Mouse (Mus musculus) heart, embryonic 16.5 days (tissue): Measurements from ENCODE around the gene Snx9. TPM values are rescaled to one million over a fixed set of nuclear protein-coding genes. Genes with fewer than 3 reads are reported as not detected.
A peak's percentile ranks its signal among the peaks of the same experiment; 100 is the strongest.

Experiments
- ATAC-seq: fragments of 200-750 bp; cut with Nextera tagmentation; replicated peaks from 2 replicates; pipeline ENCODE4 v1.8.0; 2017; ENCODE audit warnings: moderate number of reproducible peaks; ENCODE audit not compliant: insufficient read depth, low FRiP score; ENCODE audit errors: extremely low read depth
- H3K27ac ChIP-seq: fragments of 300-500 bp; sonication (generic); 2 replicates; pipeline ENCODE4 v1.5.1; 2014; ENCODE audit warnings: mild to moderate bottlenecking, low read length, control low read depth, moderate library complexity
- H3K27me3 ChIP-seq: fragments of 300-500 bp; sonication (generic); 2 replicates; pipeline ENCODE4 v1.6.1; 2014; ENCODE audit warnings: low read length, mixed read lengths; ENCODE audit not compliant: control insufficient read depth, insufficient read depth
- H3K36me3 ChIP-seq: fragments of 300-500 bp; sonication (generic); 2 replicates; pipeline ENCODE4 v1.6.1; 2014; ENCODE audit not compliant: control insufficient read depth, insufficient read depth
- H3K4me1 ChIP-seq: fragments of 300-500 bp; sonication (generic); 2 replicates; pipeline ENCODE4 v1.6.1; 2014; ENCODE audit warnings: low read length, mixed read lengths; ENCODE audit not compliant: control insufficient read depth, insufficient read depth
- H3K4me2 ChIP-seq: fragments of 300-500 bp; sonication (generic); 2 replicates; pipeline ENCODE4 v1.6.1; 2014; ENCODE audit warnings: low read depth, mild to moderate bottlenecking, control low read depth, low read length
- H3K4me3 ChIP-seq: fragments of 300-500 bp; sonication (generic); 2 replicates; pipeline ENCODE4 v1.5.1; 2014; ENCODE audit warnings: mild to moderate bottlenecking, control low read depth, low read length
- H3K9ac ChIP-seq: fragments of 300-500 bp; sonication (generic); 2 replicates; pipeline ENCODE4 v1.6.1; 2014; ENCODE audit warnings: low read length, control low read depth
- H3K9me3 ChIP-seq: fragments of 300-500 bp; sonication (generic); replicated peaks from 2 replicates; pipeline ENCODE4 v1.6.1; 2016; ENCODE audit warnings: low read length; ENCODE audit not compliant: control insufficient read depth
- WGBS: fragments of 180-500 bp; shearing (Covaris S2); extraction: QIAGEN DNeasy Blood & Tissue Kit; methylation state at CpG from one replicate; pipeline ENCODE4 v1.1.7; 2014; 5-methylcytosine and 5-hydroxymethylcytosine counted together
- polyA plus RNA-seq: library from polyadenylated mRNA; unstranded; fragments of >200 nt; fragmentation: Nextera tagmentation; extraction: Ambion mirVana; gene quantifications from 2 replicates; pipeline ENCODE4 v1.2.1, GENCODE M21; 2015

The Snx9 gene
- polyA plus RNA-seq, 1 experiment from 2014 or later = 19.4 TPM

DNA sequence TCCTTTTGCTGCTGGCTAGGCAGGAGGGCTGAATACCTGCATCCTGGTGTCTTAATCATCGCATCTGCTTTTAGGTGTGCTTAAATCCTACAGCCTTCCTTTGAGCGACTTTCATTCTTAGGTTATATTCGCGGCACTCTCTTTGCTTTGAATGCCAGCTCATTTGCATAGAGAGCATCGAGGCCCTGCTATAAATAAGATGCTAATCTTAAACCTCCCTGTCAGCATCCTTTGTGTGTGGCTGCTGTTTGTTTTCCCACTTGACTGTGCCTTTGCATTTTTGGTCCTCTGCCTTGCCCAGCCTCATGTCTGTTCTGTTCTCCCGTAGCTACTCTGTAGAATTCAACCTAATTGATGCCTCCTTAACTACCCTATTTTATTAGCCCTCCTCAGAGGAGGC is 21.2 kb downstream of the Snx9 start:
- no peak overlapping the region for H3K9ac ChIP-seq
- H3K27me3 ChIP-seq = no peaks in the 10 kb centered on the region
- H3K36me3 ChIP-seq = no peaks in the 10 kb centered on the region
- H3K4me3 ChIP-seq = no peak overlapping the region
- no peak for ATAC-seq
- H3K9me3 ChIP-seq = no peaks in the 10 kb centered on the region
- no peak overlapping the region for H3K27ac ChIP-seq
- peaks cover 6% of the 10 kb centered on the region; the same call in 1 of the 2 replicates for H3K4me1 ChIP-seq
- WGBS = 26% methylated on average over 6 of the region's 6 CpGs
- H3K4me2 ChIP-seq = no peak overlapping the region

DNA sequence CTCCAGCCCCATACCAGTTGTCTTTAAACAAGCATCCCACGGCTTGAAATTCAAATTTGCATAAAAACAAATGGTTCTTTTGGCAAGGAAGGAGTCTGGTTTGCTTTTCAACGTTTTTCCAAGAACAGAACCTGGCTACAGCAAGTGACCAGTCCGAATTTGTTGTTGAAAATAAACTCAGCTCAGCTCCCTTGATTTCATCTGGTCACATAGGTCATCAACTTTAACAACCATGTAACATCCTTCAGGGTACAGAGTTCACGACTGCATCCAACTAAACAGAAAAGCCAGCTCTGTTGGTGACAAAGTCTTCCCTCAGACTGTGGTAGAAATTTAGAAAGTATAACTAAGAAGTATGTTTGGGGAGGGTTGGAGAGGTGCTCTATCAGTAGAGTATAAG is 21.7 kb downstream of the Snx9 start:
- no peak overlapping the region for H3K4me3 ChIP-seq
- H3K4me1 ChIP-seq = peaks cover 6% of the 10 kb centered on the region; the same call in 1 of the 2 replicates
- no peaks in the 10 kb centered on the region for H3K27me3 ChIP-seq
- no peak overlapping the region for H3K9ac ChIP-seq
- no peaks in the 10 kb centered on the region for H3K9me3 ChIP-seq
- no peak overlapping the region for H3K4me2 ChIP-seq
- no peaks in the 10 kb centered on the region for H3K36me3 ChIP-seq
- ATAC-seq = no peak
- H3K27ac ChIP-seq = no peak overlapping the region
- 62% methylated on average over 4 of the region's 4 CpGs for WGBS

DNA sequence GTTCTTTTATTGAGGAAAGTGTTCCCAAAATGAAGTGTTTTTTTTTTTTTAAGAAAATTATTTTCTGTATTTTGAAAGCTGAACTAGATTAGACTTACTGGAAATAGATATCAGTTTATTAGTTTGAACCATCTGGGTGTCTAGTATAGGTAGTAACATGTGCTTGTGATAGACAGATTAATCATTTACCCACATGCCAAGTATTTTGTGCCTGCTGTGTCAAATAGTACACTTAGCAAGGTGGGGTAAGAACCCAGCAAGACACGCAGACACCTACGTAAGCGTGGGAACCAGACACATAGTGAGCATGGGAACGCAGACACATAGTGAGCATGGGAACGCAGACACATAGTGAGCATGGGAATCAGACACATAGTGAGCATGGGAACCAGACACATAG is 22.6 kb downstream of the Snx9 start:
- 96% methylated on average over 5 of the region's 5 CpGs for WGBS
- H3K27ac ChIP-seq = no peak overlapping the region
- H3K27me3 ChIP-seq = no peaks in the 10 kb centered on the region
- no peak for ATAC-seq
- no peaks in the 10 kb centered on the region for H3K9me3 ChIP-seq
- peaks cover 10% of the 10 kb centered on the region; the same call in 1 of the 2 replicates for H3K4me1 ChIP-seq
- no peak overlapping the region for H3K4me2 ChIP-seq
- H3K36me3 ChIP-seq = no peaks in the 10 kb centered on the region
- no peak overlapping the region for H3K9ac ChIP-seq
- H3K4me3 ChIP-seq = no peak overlapping the region

DNA sequence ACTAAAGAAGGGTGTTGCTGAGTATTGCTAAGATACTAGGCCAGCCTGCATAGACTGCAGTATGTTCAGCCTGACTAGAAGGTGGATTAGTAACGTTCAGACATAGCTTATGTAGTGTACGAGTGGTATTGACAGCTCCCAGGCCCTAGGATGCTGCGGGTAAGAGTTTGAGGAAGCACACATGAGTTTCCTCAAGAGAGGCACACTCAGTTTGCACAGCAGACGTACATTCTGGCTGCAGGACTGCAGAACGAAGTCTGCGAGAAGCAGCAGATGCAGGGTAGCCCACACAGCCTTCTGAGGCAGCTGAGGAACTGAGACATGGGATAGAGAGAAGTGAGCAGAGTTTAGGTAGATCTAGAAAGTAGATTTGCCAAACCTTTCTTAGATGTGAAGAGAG is 26.3 kb downstream of the Snx9 start:
- Histone ChIP-seq H3K4me1 (peaks cover 11% of the 10 kb centered on the region), H3K9ac (no peak overlapping the region), H3K36me3 (no peaks in the 10 kb centered on the region), H3K27me3 (no peaks in the 10 kb centered on the region), H3K9me3 (no peaks in the 10 kb centered on the region), H3K4me3 (no peak overlapping the region), H3K4me2 (no peak overlapping the region), H3K27ac (no peak overlapping the region)
- 61% methylated on average over 6 of the region's 6 CpGs for WGBS
- ATAC-seq = no peak

DNA sequence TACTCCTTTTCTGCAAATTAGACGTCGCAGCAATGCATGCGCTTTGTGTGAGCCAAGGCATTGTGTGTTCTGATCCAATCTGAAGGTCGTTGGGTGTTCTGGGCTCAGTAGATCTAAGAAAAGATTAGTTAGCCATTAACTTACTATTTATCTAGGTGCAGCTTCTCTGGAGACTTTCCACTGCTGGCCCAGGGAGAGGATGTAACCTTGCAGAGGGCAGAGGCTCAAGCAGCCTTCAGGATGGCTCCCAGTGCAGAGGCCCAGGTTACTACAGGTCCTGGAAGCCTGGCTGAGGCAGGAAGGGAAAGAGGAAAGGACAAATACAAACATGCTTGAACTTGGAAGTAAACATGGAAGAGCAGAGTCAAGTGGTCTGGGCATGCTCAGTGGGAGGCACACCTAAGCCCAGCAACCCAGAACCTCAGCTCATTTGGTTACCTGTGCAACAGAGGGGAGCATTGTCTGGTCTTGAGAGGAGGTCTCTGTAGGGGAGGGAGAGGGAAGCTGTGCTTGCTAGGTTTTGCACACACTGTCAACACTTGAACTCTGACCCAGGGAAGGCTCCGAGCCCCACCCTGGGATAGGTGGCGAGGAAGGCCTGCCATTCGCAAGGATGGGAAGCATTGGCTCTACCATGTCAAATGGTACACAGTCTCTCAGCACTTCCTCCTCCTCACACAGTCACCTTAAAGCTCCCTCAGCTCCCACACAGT is 27.3 kb downstream of the Snx9 start:
- Histone ChIP-seq H3K9ac (no peak overlapping the region), H3K27ac (no peak overlapping the region), H3K4me3 (no peak overlapping the region), H3K4me1 (peaks cover 11% of the 10 kb centered on the region), H3K4me2 (no peak overlapping the region), H3K36me3 (no peaks in the 10 kb centered on the region), H3K27me3 (no peaks in the 10 kb centered on the region), H3K9me3 (no peaks in the 10 kb centered on the region)
- 81% methylated on average over 7 of the region's 7 CpGs for WGBS
- ATAC-seq = no peak

DNA sequence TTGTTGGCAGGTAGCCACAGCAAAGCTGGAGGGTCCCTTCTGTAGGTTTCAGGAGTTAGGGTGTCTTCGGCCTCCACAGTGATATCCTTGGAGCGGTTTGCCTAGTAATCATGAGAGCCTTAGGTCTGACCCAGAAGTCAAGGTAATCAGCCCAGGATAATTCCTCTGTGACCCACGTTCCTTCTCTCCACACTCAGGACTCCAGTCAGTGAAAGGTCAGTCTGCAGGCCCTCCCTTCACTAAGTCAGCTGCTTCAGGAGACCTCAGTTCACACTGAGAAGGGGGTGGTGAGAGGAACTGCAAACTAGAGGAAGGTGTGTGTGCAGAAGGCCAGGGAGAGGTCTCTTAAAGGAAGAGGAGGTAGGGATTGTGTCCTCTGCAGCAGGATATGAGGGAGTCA is 28.3 kb downstream of the Snx9 start:
- no peaks in the 10 kb centered on the region for H3K36me3 ChIP-seq
- H3K4me1 ChIP-seq = peaks cover 11% of the 10 kb centered on the region
- H3K4me2 ChIP-seq = no peak overlapping the region
- WGBS = 75% methylated on average over 3 of the region's 3 CpGs
- H3K4me3 ChIP-seq = no peak overlapping the region
- no peaks in the 10 kb centered on the region for H3K27me3 ChIP-seq
- no peak overlapping the region for H3K9ac ChIP-seq
- H3K9me3 ChIP-seq = no peaks in the 10 kb centered on the region
- H3K27ac ChIP-seq = no peak overlapping the region
- no peak for ATAC-seq

DNA sequence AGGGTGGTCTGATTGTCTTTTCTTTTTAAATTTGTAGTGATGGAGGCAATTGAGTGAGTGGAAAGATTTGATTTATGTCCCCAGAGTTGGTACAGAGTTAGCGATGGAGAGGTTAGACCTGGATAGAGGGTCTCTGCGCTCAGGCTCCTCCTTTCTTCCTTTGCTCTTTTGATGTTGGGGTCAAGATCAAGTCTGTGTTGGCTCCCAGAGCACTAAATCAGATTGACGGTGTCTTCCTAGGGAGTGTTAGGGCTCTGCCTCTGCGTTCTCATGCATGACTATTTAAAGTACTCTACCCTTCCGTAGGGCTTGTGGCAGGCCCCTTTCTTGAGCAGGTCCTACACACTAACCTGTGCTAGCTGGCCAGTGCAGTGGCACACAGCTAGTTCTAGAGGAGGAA is 28.9 kb downstream of the Snx9 start:
- 65% methylated on average over 5 of the region's 5 CpGs for WGBS
- no peak overlapping the region for H3K27ac ChIP-seq
- no peak for ATAC-seq
- H3K27me3 ChIP-seq = no peaks in the 10 kb centered on the region
- no peak overlapping the region for H3K4me3 ChIP-seq
- H3K4me2 ChIP-seq = no peak overlapping the region
- no peaks in the 10 kb centered on the region for H3K36me3 ChIP-seq
- no peak overlapping the region for H3K9ac ChIP-seq
- no peaks in the 10 kb centered on the region for H3K9me3 ChIP-seq
- H3K4me1 ChIP-seq = peaks cover 17% of the 10 kb centered on the region

DNA sequence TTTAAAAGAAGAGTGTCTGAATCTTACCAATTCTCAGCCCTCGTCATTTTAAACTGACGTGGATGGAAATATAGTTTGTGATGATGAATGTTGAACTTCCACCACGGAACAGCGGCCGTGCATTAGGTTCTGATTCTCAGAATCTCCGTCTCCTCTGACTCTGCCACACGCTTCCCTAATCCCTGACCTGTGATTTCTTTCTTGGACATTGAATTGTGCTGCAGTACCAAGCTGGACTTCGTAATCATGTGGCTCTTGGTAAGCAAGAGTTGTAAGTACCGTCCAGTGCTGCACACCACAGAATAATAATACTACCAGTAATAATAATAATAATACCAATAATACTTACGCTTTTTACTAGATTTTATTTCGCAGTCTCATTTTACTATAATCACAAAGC is 29.6 kb downstream of the Snx9 start:
- Histone ChIP-seq H3K4me3 (no peak overlapping the region), H3K27me3 (no peaks in the 10 kb centered on the region), H3K9me3 (no peaks in the 10 kb centered on the region), H3K27ac (no peak overlapping the region), H3K4me2 (no peak overlapping the region), H3K36me3 (no peaks in the 10 kb centered on the region), H3K9ac (no peak overlapping the region), H3K4me1 (peaks cover 18% of the 10 kb centered on the region)
- no peak for ATAC-seq
- WGBS = 92% methylated on average over 11 of the region's 11 CpGs

DNA sequence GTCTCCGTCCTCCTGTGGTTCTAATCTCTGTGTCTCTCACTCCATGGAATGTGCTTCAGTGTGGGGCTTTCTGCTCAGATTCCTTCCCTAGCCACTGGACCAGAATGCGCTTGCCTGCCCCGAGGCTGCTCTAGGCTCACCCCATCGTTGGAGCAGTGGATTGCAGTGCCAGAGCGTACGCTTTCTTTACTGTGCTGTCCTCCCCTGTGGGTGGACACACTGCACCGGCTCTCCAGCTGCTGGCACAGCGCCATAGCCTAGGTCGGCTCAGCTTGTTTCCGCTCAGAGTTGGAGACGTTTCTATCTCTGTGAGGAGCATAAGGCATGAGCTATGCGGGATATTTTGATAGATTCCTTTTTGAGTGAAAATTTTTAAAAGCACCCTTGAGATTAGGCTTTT is 31.4 kb downstream of the Snx9 start:
- WGBS = 18% methylated on average over 12 of the region's 12 CpGs
- Histone ChIP-seq H3K9me3 (no peaks in the 10 kb centered on the region), H3K27me3 (no peaks in the 10 kb centered on the region), H3K4me1 (peaks cover 18% of the 10 kb centered on the region), H3K4me2 (peak overlapping the region; percentile 48), H3K4me3 (peak overlapping the region; percentile 19; the same call in 1 of the 2 replicates), H3K9ac (peak overlapping the region; percentile 55), H3K27ac (peak overlapping the region; percentile 76), H3K36me3 (no peaks in the 10 kb centered on the region)
- ATAC-seq = peak; percentile 89
